Mouse (Mus musculus) heart, embryonic 14.5 days (tissue): ENCODE results near the gene Gstm7. TPM values are rescaled to one million over a fixed set of nuclear protein-coding genes. Genes with fewer than 3 reads are reported as not detected.
"Not testable (repeated sequence)": the region's sequence is repeated elsewhere in the genome, so short reads cannot be mapped to it uniquely, and the experiment has no call there.

Experiments
- ATAC-seq: fragments of 200-750 bp; cut with Nextera tagmentation; 2 replicates; pipeline ENCODE4 v1.8.0; 2017; ENCODE audit warnings: low read depth, moderate TSS enrichment; ENCODE audit not compliant: insufficient number of reproducible peaks, insufficient read depth, low FRiP score
- H3K27ac ChIP-seq, 2 experiments: fragments of 200-500 bp in 1 of 2; fragments of 300-500 bp in 1 of 2; sonication (generic) in 1 of 2; replicated peaks in 1 of 2; 2 replicates each; pipeline ENCODE4 v1.5.1; 2012 to 2014; ENCODE audit warnings: low read depth in 2 of 2, low read length in 2 of 2, control low read depth in 1 of 2, mild to moderate bottlenecking in 1 of 2, mixed read lengths in 1 of 2; ENCODE audit not compliant: control insufficient read depth in 1 of 2, insufficient read depth in 1 of 2
- H3K27me3 ChIP-seq: fragments of 300-500 bp; sonication (generic); 2 replicates; pipeline ENCODE4 v1.6.1; 2014; ENCODE audit warnings: mild to moderate bottlenecking, low read length, control low read depth; ENCODE audit not compliant: control insufficient read depth, insufficient read depth
- H3K36me3 ChIP-seq: fragments of 300-500 bp; sonication (generic); 2 replicates; pipeline ENCODE4 v1.6.1; 2014; ENCODE audit warnings: mild to moderate bottlenecking, control low read depth, low read length, mixed read lengths; ENCODE audit not compliant: control insufficient read depth, insufficient read depth
- H3K4me1 ChIP-seq, 2 experiments: fragments of 200-500 bp in 1 of 2; fragments of 300-500 bp in 1 of 2; sonication (generic) in 1 of 2; 2 replicates each; pipeline ENCODE4 v1.6.1; 2012 to 2014; ENCODE audit warnings: low read length in 2 of 2, control low read depth in 1 of 2, mixed read lengths in 1 of 2; ENCODE audit not compliant: control insufficient read depth in 2 of 2, insufficient read depth in 2 of 2
- H3K4me2 ChIP-seq: fragments of 300-500 bp; sonication (generic); 2 replicates; pipeline ENCODE4 v1.6.1; 2014; ENCODE audit warnings: mild to moderate bottlenecking, low read length
- H3K4me3 ChIP-seq, 2 experiments: fragments of 200-500 bp in 1 of 2; fragments of 300-500 bp in 1 of 2; sonication (generic) in 1 of 2; 2 replicates each; pipeline ENCODE4 v1.5.1; 2012 to 2014; ENCODE audit warnings: low read length in 2 of 2, mild to moderate bottlenecking in 2 of 2, control low read depth in 1 of 2, low read depth in 1 of 2, moderate library complexity in 1 of 2; ENCODE audit not compliant: control insufficient read depth in 1 of 2, insufficient read depth in 1 of 2
- H3K9ac ChIP-seq: fragments of 300-500 bp; sonication (generic); 2 replicates; pipeline ENCODE4 v1.6.1; 2014; ENCODE audit warnings: mild to moderate bottlenecking, low read length
- H3K9me3 ChIP-seq: fragments of 300-500 bp; sonication (generic); 2 replicates; pipeline ENCODE4 v1.6.1; 2016; ENCODE audit warnings: low read length, control low read depth; ENCODE audit not compliant: control insufficient read depth
- WGBS: fragments of 180-500 bp; shearing (Covaris S2); extraction: QIAGEN DNeasy Blood & Tissue Kit; methylation state at CpG from one replicate; pipeline ENCODE4 v1.1.7; 2014; 5-methylcytosine and 5-hydroxymethylcytosine counted together
- polyA plus RNA-seq: library from polyadenylated mRNA; unstranded; fragments of >200 nt; fragmentation: Nextera tagmentation; extraction: Ambion mirVana; gene quantifications from 2 replicates; pipeline ENCODE4 v1.2.1, GENCODE M21; 2014

The Gstm7 gene
- polyA plus RNA-seq, 1 experiment from 2014 or later: 22.2 TPM

- Histone ChIP-seq H3K27ac (no peak overlapping the region), H3K27me3 (peaks cover 1% of the 10 kb centered on the region; the same call in 1 of the 2 replicates), H3K9ac (no peak overlapping the region), H3K36me3 (no peaks in the 10 kb centered on the region), H3K4me1 (peaks cover 0 to 2% of the 10 kb centered on the region in 2 experiments; a peak in 1 of 4 replicates), H3K9me3 (no peaks in the 10 kb centered on the region), H3K4me3 (no peak overlapping the region), H3K4me2 (no peak overlapping the region)
- no peak for ATAC-seq
- 28% methylated on average over 1 of the region's 1 CpGs for WGBS
Measured at GRCm38 (mm10) chr3:107965592-107965991, 34.0 kb upstream of the Gstm7 start.

- Histone ChIP-seq H3K27ac (no peak overlapping the region), H3K9ac (no peak overlapping the region), H3K4me2 (no peak overlapping the region), H3K9me3 (no peaks in the 10 kb centered on the region), H3K4me3 (no peak overlapping the region), H3K4me1 (peaks cover 0 to 2% of the 10 kb centered on the region in 2 experiments; a peak in 1 of 4 replicates), H3K27me3 (peaks cover 3% of the 10 kb centered on the region; the same call in 1 of the 2 replicates), H3K36me3 (no peaks in the 10 kb centered on the region)
- ATAC-seq: no peak
- WGBS: 54% methylated on average over 5 of the region's 5 CpGs
Measured at GRCm38 (mm10) chr3:107964656-107965308, 33.2 kb upstream of the Gstm7 start.

- ATAC-seq: no peak
- H3K4me3 ChIP-seq: no peak overlapping the region
- peaks cover 0 to 2% of the 10 kb centered on the region in 2 experiments; a peak in 1 of 4 replicates for H3K4me1 ChIP-seq
- peaks cover 6% of the 10 kb centered on the region for H3K27me3 ChIP-seq
- no peak overlapping the region for H3K4me2 ChIP-seq
- WGBS: 80% methylated on average over 4 of the region's 4 CpGs
- H3K36me3 ChIP-seq: no peaks in the 10 kb centered on the region
- no peak overlapping the region for H3K9ac ChIP-seq
- no peaks in the 10 kb centered on the region for H3K9me3 ChIP-seq
- no peak overlapping the region for H3K27ac ChIP-seq
Measured at GRCm38 (mm10) chr3:107964026-107964425, 32.4 kb upstream of the Gstm7 start.

GRCm38 (mm10) chr3:107955260-107955659 lies 23.6 kb upstream of the Gstm7 start:
- not testable (repeated sequence) for H3K9me3 ChIP-seq, ATAC-seq, H3K27me3 ChIP-seq, H3K4me3 ChIP-seq, H3K4me2 ChIP-seq, H3K4me1 ChIP-seq, H3K9ac ChIP-seq, H3K27ac ChIP-seq, H3K36me3 ChIP-seq
- 79% methylated on average over 9 of the region's 9 CpGs for WGBS

- Histone ChIP-seq H3K4me1 (peaks cover 5 to 6% of the 10 kb centered on the region in 2 experiments; a peak in 2 of 4 replicates), H3K9ac (no peak overlapping the region), H3K4me3 (no peak overlapping the region), H3K27me3 (no peaks in the 10 kb centered on the region), H3K27ac (no peak overlapping the region), H3K4me2 (no peak overlapping the region), H3K36me3 (no peaks in the 10 kb centered on the region), H3K9me3 (no peaks in the 10 kb centered on the region)
- ATAC-seq: no peak
- 73% methylated on average over 5 of the region's 5 CpGs for WGBS
Measured at GRCm38 (mm10) chr3:107953906-107954305, 22.3 kb upstream of the Gstm7 start.

GRCm38 (mm10) chr3:107953328-107953755 lies 21.7 kb upstream of the Gstm7 start:
- peaks cover 5 to 6% of the 10 kb centered on the region in 2 experiments; a peak in 2 of 4 replicates for H3K4me1 ChIP-seq
- peak; percentile 44; the same call in 1 of the 2 replicates for ATAC-seq
- H3K4me3 ChIP-seq: no peak overlapping the region
- no peaks in the 10 kb centered on the region for H3K9me3 ChIP-seq
- no peak overlapping the region for H3K4me2 ChIP-seq
- H3K27me3 ChIP-seq: no peaks in the 10 kb centered on the region
- no peaks in the 10 kb centered on the region for H3K36me3 ChIP-seq
- H3K27ac ChIP-seq: no peak overlapping the region
- WGBS: 12% methylated on average over 6 of the region's 6 CpGs
- H3K9ac ChIP-seq: no peak overlapping the region

GRCm38 (mm10) chr3:107950531-107950930 lies 18.9 kb upstream of the Gstm7 start:
- no peaks in the 10 kb centered on the region for H3K27me3 ChIP-seq
- H3K4me1 ChIP-seq: peaks cover 5 to 6% of the 10 kb centered on the region in 2 experiments; a peak in 2 of 4 replicates
- no peak for ATAC-seq
- no peak overlapping the region for H3K9ac ChIP-seq
- 78% methylated on average over 11 of the region's 11 CpGs for WGBS
- H3K36me3 ChIP-seq: no peaks in the 10 kb centered on the region
- no peak overlapping the region for H3K27ac ChIP-seq
- H3K9me3 ChIP-seq: no peaks in the 10 kb centered on the region
- no peak overlapping the region for H3K4me3 ChIP-seq
- H3K4me2 ChIP-seq: no peak overlapping the region

GRCm38 (mm10) chr3:107949461-107949860 lies 17.8 kb upstream of the Gstm7 start:
- H3K27ac ChIP-seq, ATAC-seq, H3K9ac ChIP-seq, H3K4me2 ChIP-seq, H3K9me3 ChIP-seq, H3K36me3 ChIP-seq, H3K4me1 ChIP-seq, H3K4me3 ChIP-seq, H3K27me3 ChIP-seq: not testable (repeated sequence)
- whole genome bisulfite sequencing: 95% methylated on average over 1 of the region's 1 CpGs
